Mouse (Mus musculus) limb, embryonic 12.5 days (tissue): Measurements from ENCODE around the gene Fam32a. TPM values are rescaled to one million over a fixed set of nuclear protein-coding genes. Genes with fewer than 3 reads are reported as not detected.

Experiments
- polyA plus RNA-seq: library from polyadenylated mRNA; unstranded; fragments of >200 nt; fragmentation: Nextera tagmentation; extraction: Ambion mirVana; gene quantifications from 2 replicates; pipeline ENCODE4 v1.2.1, GENCODE M21; 2016

Gene Fam32a
- polyA plus RNA-seq, 1 experiment from 2014 or later = 63.5 TPM

Other genes with a start within 250 kb of the Fam32a start
- 0.66 and 1.3 TPM in 2 replicates for gene Cyp4f18, start 210.1 kb upstream of the Fam32a start, polyA plus RNA-seq
- gene Olfr372, start 178.5 kb upstream of the Fam32a start, polyA plus RNA-seq = not detected in 2 replicates
- gene Olfr373, start 136.6 kb upstream of the Fam32a start, polyA plus RNA-seq = not detected in 2 replicates
- gene Olfr374, start 112.7 kb upstream of the Fam32a start, polyA plus RNA-seq = not detected in 2 replicates
- gene Tpm4, start 84.8 kb upstream of the Fam32a start, polyA plus RNA-seq = 668 and 683 TPM in 2 replicates
- 117 TPM in 2 replicates for gene Rab8a, start 58.5 kb upstream of the Fam32a start, polyA plus RNA-seq
- not detected in 2 replicates for gene Hsh2d, start 30.1 kb upstream of the Fam32a start, polyA plus RNA-seq
- gene Cib3, start 6.9 kb upstream of the Fam32a start, polyA plus RNA-seq = not detected in 2 replicates
- gene Gm11034, start 6.1 kb upstream of the Fam32a start, polyA plus RNA-seq = not detected in 2 replicates
- 122 and 123 TPM in 2 replicates for gene Ap1m1, start 20.3 kb downstream of the Fam32a start, polyA plus RNA-seq
- gene Gm10282, start 85.5 kb downstream of the Fam32a start, polyA plus RNA-seq = 30.3 and 32.4 TPM in 2 replicates
- gene Klf2, start 99.3 kb downstream of the Fam32a start, polyA plus RNA-seq = 5.3 and 6.0 TPM in 2 replicates
- gene Eps15l1, start 201.7 kb downstream of the Fam32a start, polyA plus RNA-seq = 71.8 and 74.6 TPM in 2 replicates
- 0.78 and 1.6 TPM in 2 replicates for gene Calr3, start 224.1 kb downstream of the Fam32a start, polyA plus RNA-seq
- 16.6 and 17.1 TPM in 2 replicates for gene 1700030K09Rik, start 224.2 kb downstream of the Fam32a start, polyA plus RNA-seq